Comparison of ENCODE assay signal across 13 mouse cellular contexts in genomic region chr3:6819332-6819731, GRCm38 (mm10).
"Had no signal": no experiment of that assay in that cellular context is flagged by ENCODE, and none has a peak within 500 bp of the region (broad histone marks: within the 10 kb centered on the region; RNA-seq: fewer than 3 reads in every experiment).

No protein-coding gene starts in this region.

- H3K9me3 ChIP-seq: liver, embryonic 13.5 days; midbrain, embryonic 10.5 days; neural tube, embryonic 13.5 days; stomach, embryonic 15.5 days had no signal

- ATAC-seq: intestine, embryonic 16.5 days; liver, postnatal 0 days had no signal

- DNase-seq: kidney, adult 2 months; kidney, postnatal 36 days; liver; liver, embryonic 13.5 days; liver, postnatal 0 days; lung, postnatal 36 days; right cerebral cortex, postnatal 14 days; thymus, adult 2 months; thymus, postnatal 25 days had no signal

- H3K9ac ChIP-seq: liver, embryonic 13.5 days; liver, postnatal 0 days; neural tube, embryonic 13.5 days; stomach, embryonic 15.5 days had no signal

- H3K27ac ChIP-seq: liver, embryonic 13.5 days; midbrain, embryonic 10.5 days; neural tube, embryonic 13.5 days; stomach, embryonic 15.5 days had no signal

- H3K36me3 ChIP-seq: liver, embryonic 13.5 days; midbrain, embryonic 10.5 days; neural tube, embryonic 13.5 days; stomach, embryonic 15.5 days had no signal

- H3K4me1 ChIP-seq: liver, embryonic 13.5 days; midbrain, embryonic 10.5 days; neural tube, embryonic 13.5 days; stomach, embryonic 15.5 days had no signal

- H3K27me3 ChIP-seq: liver, embryonic 13.5 days; neural tube, embryonic 13.5 days; stomach, embryonic 15.5 days had no signal

- H3K4me2 ChIP-seq: liver, embryonic 13.5 days; neural tube, embryonic 13.5 days; stomach, embryonic 15.5 days had no signal

- H3K4me3 ChIP-seq: liver, embryonic 13.5 days; midbrain, embryonic 10.5 days; neural tube, embryonic 13.5 days; stomach, embryonic 15.5 days had no signal
